Mouse (Mus musculus) ES-Bruce4 (cell line): ENCODE results near the gene Olfr444. TPM values are rescaled to one million over a fixed set of nuclear protein-coding genes. Genes with fewer than 3 reads are reported as not detected.

ENCODE experiments used
- H3K27ac ChIP-seq: 2 replicates; pipeline ENCODE4 v1.5.1; 2012; ENCODE audit warnings: low read length, inconsistent platforms; ENCODE audit not compliant: insufficient read depth
- H3K27me3 ChIP-seq: 2 replicates; pipeline ENCODE4 v1.6.1; 2012; ENCODE audit warnings: mild to moderate bottlenecking, low read length, inconsistent platforms; ENCODE audit not compliant: control insufficient read depth, poor library complexity, insufficient read depth, severe bottlenecking
- H3K36me3 ChIP-seq: 2 replicates; pipeline ENCODE4 v1.6.1; 2012; ENCODE audit warnings: inconsistent platforms, mild to moderate bottlenecking, low read length, moderate library complexity; ENCODE audit not compliant: control insufficient read depth, poor library complexity, insufficient read depth, severe bottlenecking
- H3K4me1 ChIP-seq: one replicate; pipeline ENCODE4 v1.8.1; 2011; ENCODE audit warnings: low read length; ENCODE audit not compliant: control insufficient read depth, insufficient read depth
- H3K4me3 ChIP-seq: 2 replicates; pipeline ENCODE4 v1.5.1; 2011; ENCODE audit warnings: low read depth, mild to moderate bottlenecking, low read length
- H3K9ac ChIP-seq: 2 replicates; pipeline ENCODE4 v1.6.1; 2012; ENCODE audit warnings: low read depth, mild to moderate bottlenecking, inconsistent platforms; ENCODE audit not compliant: poor library complexity, severe bottlenecking
- H3K9me3 ChIP-seq: replicated peaks from 2 replicates; pipeline ENCODE4 v1.6.1; 2012; ENCODE audit warnings: mild to moderate bottlenecking, low read length, inconsistent platforms; ENCODE audit not compliant: control insufficient read depth, poor library complexity, insufficient read depth, severe bottlenecking
- CTCF ChIP-seq: IDR thresholded peaks from one replicate; pipeline ENCODE4 v1.8.1; 2011; ENCODE audit warnings: low read depth, low read length
- EP300 ChIP-seq: IDR thresholded peaks from 2 replicates; pipeline ENCODE4 v1.6.1; 2011; ENCODE audit warnings: low read depth, low read length; ENCODE audit not compliant: insufficient read depth
- POLR2A ChIP-seq: IDR thresholded peaks from one replicate; pipeline ENCODE4 v1.8.1; 2011; ENCODE audit warnings: low read length; ENCODE audit not compliant: insufficient read depth
- polyA plus RNA-seq: library from polyadenylated mRNA; stranded (reverse); fragments of >200 nt; gene quantifications from 2 replicates; pipeline ENCODE4 v1.2.4, GENCODE M21; 2011; ENCODE audit warnings: low read depth; ENCODE audit not compliant: missing spikeins, insufficient read depth, insufficient read length

The Olfr444 gene
- polyA plus RNA-seq, result not detected in 2 replicates

DNA sequence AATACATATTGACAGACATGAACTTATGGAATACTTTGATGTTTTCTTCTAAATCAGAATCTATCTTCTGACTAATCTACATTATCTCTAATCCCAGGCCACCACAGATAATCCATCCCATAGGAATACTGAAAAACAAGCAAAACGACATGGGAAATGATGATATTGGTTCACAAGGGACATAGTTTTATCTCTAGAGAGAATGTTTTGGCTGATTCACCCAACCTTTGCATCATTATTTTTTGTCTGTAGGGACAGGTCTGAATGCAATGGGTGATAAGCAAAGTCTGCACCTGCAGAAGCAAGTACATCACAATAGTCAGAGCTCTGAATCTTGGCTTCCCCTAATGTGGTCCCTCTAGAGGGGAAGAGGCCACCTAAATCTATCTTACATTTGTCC is at the start of gene Olfr444:
Olfr444 (plus strand) TSS at position 301 of the 400 bp plus-strand sequence.
- Histone ChIP-seq H3K9ac (no peak within 1 kb of the TSS), H3K4me1 (no peaks in the 10 kb centered on the region), H3K36me3 (no peaks in the 10 kb centered on the region), H3K27ac (no peak within 1 kb of the TSS), H3K27me3 (no peaks in the 10 kb centered on the region), H3K4me3 (no peak within 1 kb of the TSS), H3K9me3 (no peaks in the 10 kb centered on the region)
- TF ChIP-seq CTCF (no peak), POLR2A (no peak), EP300 (no peak)

DNA sequence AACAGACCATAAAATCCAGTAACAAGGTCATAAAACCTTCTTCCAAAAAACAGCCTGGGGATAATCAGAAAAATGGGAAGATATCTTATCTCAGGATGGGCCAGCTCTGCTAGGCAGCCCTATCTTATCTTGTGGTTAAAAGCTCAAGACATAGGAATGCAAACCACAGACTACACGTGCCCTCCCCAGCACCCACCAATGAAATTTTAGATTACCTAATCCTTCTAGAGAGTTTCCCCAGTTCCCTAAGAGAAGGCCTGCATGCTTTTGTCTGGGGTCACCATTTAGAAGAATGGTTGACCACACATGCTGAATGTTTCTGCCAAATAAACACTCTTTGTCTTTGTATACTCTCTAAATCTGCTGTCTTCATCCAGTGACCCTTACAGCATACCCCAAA is 48.5 kb upstream of the Olfr444 start:
- H3K27me3 ChIP-seq, result no peaks in the 10 kb centered on the region
- TF ChIP-seq CTCF (no peak), POLR2A (no peak), EP300 (no peak)
- no peak overlapping the region for H3K4me3 ChIP-seq
- H3K27ac ChIP-seq, result no peak overlapping the region
- no peaks in the 10 kb centered on the region for H3K9me3 ChIP-seq
- no peaks in the 10 kb centered on the region for H3K4me1 ChIP-seq
- H3K9ac ChIP-seq, result no peak overlapping the region
- H3K36me3 ChIP-seq, result no peaks in the 10 kb centered on the region

DNA sequence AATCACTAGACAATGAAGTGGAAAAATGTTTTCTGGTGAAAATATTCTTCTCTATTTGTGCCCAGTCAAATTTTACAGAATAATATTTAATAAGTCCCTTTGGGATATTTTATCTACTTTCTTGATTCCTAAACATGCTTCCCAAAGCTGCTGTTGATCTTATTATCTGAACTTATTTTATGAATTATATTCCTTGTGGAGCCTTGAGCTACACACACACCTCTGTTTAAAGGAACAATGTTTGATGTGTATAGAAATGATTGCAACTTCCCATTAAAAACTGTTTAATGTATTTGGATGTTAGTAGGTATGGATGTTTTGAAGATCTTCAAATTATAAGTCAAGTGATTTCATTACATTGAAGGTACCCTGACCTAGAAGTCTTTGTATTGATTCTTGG is 40.3 kb upstream of the Olfr444 start, which contains the start of gene Olfr447:
Olfr447 (plus strand) TSS at position 301 of the 400 bp plus-strand sequence.
- Histone ChIP-seq H3K36me3 (no peaks in the 10 kb centered on the region), H3K27me3 (no peaks in the 10 kb centered on the region), H3K4me3 (no peak within 1 kb of the TSS), H3K9me3 (no peaks in the 10 kb centered on the region), H3K27ac (no peak within 1 kb of the TSS), H3K9ac (no peak within 1 kb of the TSS), H3K4me1 (no peaks in the 10 kb centered on the region)
- TF ChIP-seq EP300, result no peak
- TF ChIP-seq POLR2A, result no peak
- no peak for TF ChIP-seq CTCF

DNA sequence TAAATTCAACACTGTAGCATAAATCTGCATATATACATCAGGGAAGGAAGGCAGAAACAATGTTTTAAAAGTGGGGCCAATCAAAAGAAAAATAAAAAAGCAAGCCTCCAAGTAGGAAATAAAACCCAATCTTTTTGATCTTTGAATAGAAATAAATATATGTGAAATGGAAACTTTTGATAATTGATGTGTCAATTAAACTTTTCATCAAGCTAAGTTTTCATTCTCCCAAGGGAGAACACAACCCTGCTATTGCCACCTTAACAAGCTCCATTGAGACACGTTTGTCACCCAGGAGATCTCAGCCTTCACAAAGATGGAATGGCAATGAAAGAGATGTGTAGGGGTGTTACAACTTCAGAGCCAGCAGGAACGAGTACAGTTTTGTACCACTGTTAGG is 27.8 kb upstream of the Olfr444 start, which contains the start of gene Olfr446:
Olfr446 (plus strand) TSS at position 301 of the 400 bp plus-strand sequence.
- Histone ChIP-seq H3K4me3 (no peak within 1 kb of the TSS), H3K36me3 (no peaks in the 10 kb centered on the region), H3K9me3 (no peaks in the 10 kb centered on the region), H3K27me3 (no peaks in the 10 kb centered on the region), H3K9ac (no peak within 1 kb of the TSS), H3K4me1 (no peaks in the 10 kb centered on the region), H3K27ac (no peak within 1 kb of the TSS)
- no peak for TF ChIP-seq POLR2A
- TF ChIP-seq EP300, result no peak
- TF ChIP-seq CTCF, result no peak

DNA sequence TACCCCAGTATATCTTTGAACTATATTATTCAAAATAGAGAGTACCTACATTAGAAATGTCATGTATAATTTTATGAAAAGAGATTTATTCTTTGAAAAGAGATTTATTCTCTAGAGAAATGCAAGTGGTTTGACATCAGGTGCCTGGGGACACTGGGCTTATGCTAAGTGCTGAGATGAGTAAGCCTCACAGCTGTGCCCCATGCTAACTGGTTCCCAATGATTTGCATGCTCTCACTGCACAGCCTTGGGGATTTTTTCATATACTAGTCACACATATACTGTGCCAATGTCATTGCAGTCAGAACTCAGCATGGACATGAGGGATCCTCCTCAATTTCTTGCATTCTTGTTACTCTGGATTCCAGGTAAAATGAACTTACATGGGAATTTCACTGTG is 31.5 kb downstream of the Olfr444 start:
- TF ChIP-seq CTCF (no peak), POLR2A (no peak), EP300 (no peak)
- Histone ChIP-seq H3K36me3 (no peaks in the 10 kb centered on the region), H3K4me3 (no peak overlapping the region), H3K9ac (no peak overlapping the region), H3K4me1 (no peaks in the 10 kb centered on the region), H3K27ac (no peak overlapping the region), H3K9me3 (peaks cover 7% of the 10 kb centered on the region; the same call in 1 of the 2 replicates), H3K27me3 (no peaks in the 10 kb centered on the region)

Other genes starting within 250 kb of the Olfr444 start
- 25.2 and 35.6 TPM in 2 replicates for gene Tcaf1, start 239.0 kb upstream of the Olfr444 start, polyA plus RNA-seq
- not detected in 2 replicates for gene Olfr453, start 209.7 kb upstream of the Olfr444 start, polyA plus RNA-seq
- not detected in 2 replicates for gene Olfr38, start 192.7 kb upstream of the Olfr444 start, polyA plus RNA-seq
- gene Olfr452, start 164.0 kb upstream of the Olfr444 start, polyA plus RNA-seq, result not detected in 2 replicates
- gene Olfr450, start 137.1 kb upstream of the Olfr444 start, polyA plus RNA-seq, result not detected in 2 replicates
- not detected in 2 replicates for gene Olfr449, start 114.7 kb upstream of the Olfr444 start, polyA plus RNA-seq
- gene Olfr448, start 58.6 kb upstream of the Olfr444 start, polyA plus RNA-seq, result not detected in 2 replicates
- not detected in 2 replicates for gene Olfr447, start 40.2 kb upstream of the Olfr444 start, polyA plus RNA-seq
- not detected in 2 replicates for gene Olfr446, start 27.7 kb upstream of the Olfr444 start, polyA plus RNA-seq
- gene Olfr441, start 157.3 kb downstream of the Olfr444 start, polyA plus RNA-seq, result not detected in 2 replicates
- gene Olfr237-ps1, start 197.5 kb downstream of the Olfr444 start, polyA plus RNA-seq, result not detected in 2 replicates
- gene Olfr437, start 214.2 kb downstream of the Olfr444 start, polyA plus RNA-seq, result not detected in 2 replicates
- gene Olfr13, start 223.1 kb downstream of the Olfr444 start, polyA plus RNA-seq, result not detected in 2 replicates
- gene Olfr435, start 248.1 kb downstream of the Olfr444 start, polyA plus RNA-seq, result not detected in 2 replicates